Mouse (Mus musculus) midbrain, embryonic 13.5 days (tissue): Measurements from ENCODE around the gene Coa5. TPM values are rescaled to one million over a fixed set of nuclear protein-coding genes. Genes with fewer than 3 reads are reported as not detected.
A peak's percentile ranks its signal among the peaks of the same experiment; 100 is the strongest.

ENCODE experiments used
- ATAC-seq: fragments of 200-750 bp; cut with Nextera tagmentation; 2 replicates; pipeline ENCODE4 v1.8.0; 2017; ENCODE audit warnings: mild to moderate bottlenecking, moderate TSS enrichment, moderate library complexity
- H3K27ac ChIP-seq: fragments of 300-500 bp; sonication (generic); 2 replicates; pipeline ENCODE4 v1.5.1; 2015; ENCODE audit warnings: inconsistent platforms, mild to moderate bottlenecking, moderate library complexity
- H3K27me3 ChIP-seq: fragments of 300-500 bp; sonication (generic); 2 replicates; pipeline ENCODE4 v1.6.1; 2015; ENCODE audit warnings: mild to moderate bottlenecking, inconsistent platforms
- H3K36me3 ChIP-seq: fragments of 300-500 bp; sonication (generic); 2 replicates; pipeline ENCODE4 v1.6.1; 2015; ENCODE audit warnings: mild to moderate bottlenecking, inconsistent platforms
- H3K4me1 ChIP-seq: fragments of 300-500 bp; sonication (generic); replicated peaks from 2 replicates; pipeline ENCODE4 v1.6.1; 2015; ENCODE audit warnings: inconsistent platforms
- H3K4me2 ChIP-seq: fragments of 300-500 bp; sonication (generic); replicated peaks from 2 replicates; pipeline ENCODE4 v1.6.1; 2015; ENCODE audit warnings: moderate library complexity, mild to moderate bottlenecking, inconsistent platforms
- H3K4me3 ChIP-seq: fragments of 300-500 bp; sonication (generic); replicated peaks from 2 replicates; pipeline ENCODE4 v1.5.1; 2015; ENCODE audit warnings: mild to moderate bottlenecking, inconsistent platforms
- H3K9ac ChIP-seq: fragments of 300-500 bp; sonication (generic); replicated peaks from 2 replicates; pipeline ENCODE4 v1.6.1; 2015; ENCODE audit warnings: mild to moderate bottlenecking, inconsistent platforms
- H3K9me3 ChIP-seq: fragments of 300-500 bp; sonication (generic); 2 replicates; pipeline ENCODE4 v1.6.1; 2016; ENCODE audit warnings: mild to moderate bottlenecking, inconsistent platforms
- WGBS: fragments of 180-500 bp; shearing (Covaris S2); methylation state at CpG from one replicate; pipeline ENCODE4 v1.1.7; 2015; 5-methylcytosine and 5-hydroxymethylcytosine counted together
- polyA plus RNA-seq: library from polyadenylated mRNA; unstranded; fragments of >200 nt; fragmentation: Nextera tagmentation; extraction: Ambion mirVana; gene quantifications from 2 replicates; pipeline ENCODE4 v1.2.1, GENCODE M21; 2015

The Coa5 gene
- 52.8 and 54.4 TPM in 2 replicates for polyA plus RNA-seq

DNA sequence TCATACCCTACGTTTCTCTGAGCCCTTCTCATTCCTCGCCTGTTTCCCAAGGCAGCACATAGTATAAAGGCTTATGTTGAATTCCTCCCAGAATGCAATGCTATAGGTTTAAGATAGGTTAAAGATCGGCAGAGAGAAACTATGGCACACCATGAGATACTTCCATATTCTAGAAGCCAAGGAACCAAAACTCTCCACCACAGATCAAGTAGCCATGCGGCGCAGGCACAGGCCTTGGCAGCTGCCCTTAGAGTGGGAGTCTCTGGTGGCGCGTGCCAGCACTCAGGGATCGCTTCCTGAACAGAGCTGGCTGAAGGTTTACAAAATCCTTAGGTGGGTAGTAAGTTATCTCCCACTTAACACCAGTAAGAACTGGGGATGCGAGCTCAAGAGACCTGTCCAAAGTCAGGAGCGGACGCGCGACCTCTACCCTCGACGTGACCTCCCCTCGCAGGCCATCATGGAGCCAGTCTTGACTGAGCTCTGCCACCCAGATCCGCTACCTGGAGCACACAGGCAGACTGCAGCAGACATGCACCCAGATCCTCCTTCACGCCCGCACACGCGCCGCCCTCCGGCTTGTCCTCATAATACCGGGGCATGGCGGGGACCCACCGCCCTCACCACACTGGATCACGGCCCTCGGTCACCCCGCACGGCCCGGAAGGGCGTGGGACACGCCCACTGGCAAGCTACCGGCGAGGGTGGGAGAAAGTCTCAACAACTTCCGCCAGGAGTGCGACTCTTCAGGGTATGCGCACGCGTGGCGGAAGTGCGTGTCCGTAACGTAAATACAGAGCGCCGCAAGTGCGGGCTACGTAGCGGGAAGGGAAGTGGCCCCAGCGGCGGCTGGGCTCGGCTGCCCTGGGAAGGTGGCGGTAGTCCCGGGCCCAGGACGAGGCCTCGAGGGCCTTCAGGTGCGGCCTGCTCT, at the start of gene Coa5, which contains the start of gene Unc50:
Gene Coa5 (minus strand): TSS at position 738 of the 931 bp plus-strand sequence.
Gene Unc50 (plus strand): TSS at position 774 of the 931 bp plus-strand sequence.
- H3K4me3 ChIP-seq, result peak within 1 kb of the TSS; percentile 85
- H3K36me3 ChIP-seq, result peaks cover 44% of the 10 kb centered on the region
- no peaks in the 10 kb centered on the region for H3K27me3 ChIP-seq
- peak within 1 kb of the TSS; percentile 89 for H3K4me2 ChIP-seq
- H3K27ac ChIP-seq, result peak within 1 kb of the TSS; percentile 57
- ATAC-seq, result peak; percentile 99
- no peaks in the 10 kb centered on the region for H3K9me3 ChIP-seq
- WGBS, result 3% methylated on average over 57 of the region's 57 CpGs
- H3K9ac ChIP-seq, result peak within 1 kb of the TSS; percentile 84
- H3K4me1 ChIP-seq, result peaks cover 37% of the 10 kb centered on the region

DNA sequence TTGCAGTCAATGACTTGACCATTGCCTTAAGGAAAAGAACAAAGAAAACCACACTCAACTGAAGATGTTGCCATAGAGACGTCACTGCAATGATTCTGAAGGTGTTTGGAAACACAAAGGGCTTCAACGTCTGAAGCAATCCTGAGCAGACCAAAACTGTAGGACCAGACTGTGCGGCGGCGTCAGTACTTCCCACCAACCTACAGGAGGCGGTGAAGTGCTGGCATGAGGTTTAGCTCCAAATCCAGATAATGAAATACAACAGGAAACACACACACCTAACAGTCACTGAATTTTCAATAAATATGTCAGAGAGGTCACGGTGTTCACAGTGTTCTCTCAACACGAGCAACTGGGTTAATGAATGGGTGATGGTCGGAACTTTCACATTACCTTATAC, 49.2 kb upstream of the Coa5 start:
- Histone ChIP-seq H3K27me3 (no peaks in the 10 kb centered on the region), H3K4me3 (no peak overlapping the region), H3K4me2 (no peak overlapping the region), H3K9ac (no peak overlapping the region), H3K36me3 (no peaks in the 10 kb centered on the region), H3K4me1 (no peaks in the 10 kb centered on the region), H3K27ac (no peak overlapping the region), H3K9me3 (no peaks in the 10 kb centered on the region)
- 71% methylated on average over 9 of the region's 9 CpGs for WGBS
- ATAC-seq, result no peak

DNA sequence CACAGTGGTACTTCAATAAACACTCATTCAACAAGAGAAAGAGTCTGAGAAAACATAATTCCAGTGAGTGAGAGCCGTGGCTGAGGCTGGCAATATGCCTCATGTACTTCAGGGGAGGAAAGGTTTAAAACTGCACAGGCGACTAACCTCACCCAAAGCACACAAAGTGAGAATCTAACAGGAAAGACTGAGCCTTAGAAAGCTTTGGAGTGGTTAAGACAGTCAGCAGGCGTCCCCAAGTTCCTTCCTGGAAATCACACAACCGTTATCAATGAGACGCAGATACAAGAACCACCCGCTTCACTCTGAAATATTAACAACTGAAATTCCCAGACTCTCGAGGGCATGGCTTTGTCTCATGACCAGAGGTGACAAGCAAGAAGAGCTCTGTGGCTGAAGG, 48.5 kb upstream of the Coa5 start:
- 79% methylated on average over 7 of the region's 7 CpGs for WGBS
- Histone ChIP-seq H3K27me3 (no peaks in the 10 kb centered on the region), H3K9me3 (no peaks in the 10 kb centered on the region), H3K9ac (no peak overlapping the region), H3K4me1 (no peaks in the 10 kb centered on the region), H3K4me2 (no peak overlapping the region), H3K4me3 (no peak overlapping the region), H3K27ac (no peak overlapping the region), H3K36me3 (no peaks in the 10 kb centered on the region)
- ATAC-seq, result no peak

DNA sequence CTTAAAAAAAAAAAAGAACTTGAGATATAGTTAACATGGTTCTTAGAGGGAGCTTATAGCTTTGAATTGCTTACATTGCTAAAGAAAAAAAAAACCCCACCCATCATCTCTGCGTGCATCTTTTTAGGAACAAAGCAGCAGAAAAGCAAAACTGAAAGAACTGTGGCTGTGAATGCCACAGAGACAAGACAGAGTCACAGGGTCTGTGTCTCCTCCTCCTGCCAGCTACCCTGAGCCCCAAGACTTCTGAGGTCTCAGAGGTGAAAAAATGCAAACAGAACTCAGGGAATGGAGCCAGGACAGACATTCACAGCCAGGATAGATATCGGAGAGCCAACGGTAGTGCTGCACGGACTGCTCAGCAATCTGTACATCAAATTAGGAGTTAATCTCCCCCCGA, 48.0 kb upstream of the Coa5 start:
- 80% methylated on average over 5 of the region's 5 CpGs for WGBS
- Histone ChIP-seq H3K4me3 (no peak overlapping the region), H3K4me2 (no peak overlapping the region), H3K27me3 (no peaks in the 10 kb centered on the region), H3K9me3 (no peaks in the 10 kb centered on the region), H3K27ac (no peak overlapping the region), H3K4me1 (no peaks in the 10 kb centered on the region), H3K36me3 (no peaks in the 10 kb centered on the region), H3K9ac (no peak overlapping the region)
- ATAC-seq, result no peak

DNA sequence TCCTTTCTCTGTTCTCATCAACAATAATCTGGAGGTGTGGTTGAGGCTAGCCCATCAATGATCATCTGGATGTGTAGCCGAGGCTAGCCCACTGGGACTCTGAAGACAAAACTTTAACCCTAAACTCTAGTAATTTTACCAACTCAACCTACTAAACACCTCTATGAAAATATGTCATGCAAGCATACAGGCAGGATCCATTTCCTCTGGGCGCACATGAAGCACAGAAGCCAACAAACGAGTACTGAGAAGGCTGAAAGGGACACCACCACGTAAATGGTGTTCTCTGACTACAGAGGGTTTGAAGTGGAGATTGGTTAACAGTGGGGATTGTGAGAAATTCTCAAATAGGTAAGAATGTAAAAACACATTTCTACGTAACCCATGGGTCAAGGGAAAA, 47.3 kb upstream of the Coa5 start:
- 95% methylated on average over 5 of the region's 5 CpGs for WGBS
- no peak for ATAC-seq
- H3K4me2 ChIP-seq, result no peak overlapping the region
- no peak overlapping the region for H3K9ac ChIP-seq
- no peak overlapping the region for H3K27ac ChIP-seq
- no peaks in the 10 kb centered on the region for H3K36me3 ChIP-seq
- no peaks in the 10 kb centered on the region for H3K9me3 ChIP-seq
- no peaks in the 10 kb centered on the region for H3K27me3 ChIP-seq
- H3K4me1 ChIP-seq, result no peaks in the 10 kb centered on the region
- H3K4me3 ChIP-seq, result no peak overlapping the region

- Histone ChIP-seq H3K9ac (no peak overlapping the region), H3K9me3 (no peaks in the 10 kb centered on the region), H3K4me3 (no peak overlapping the region), H3K27ac (no peak overlapping the region), H3K4me2 (no peak overlapping the region), H3K4me1 (no peaks in the 10 kb centered on the region), H3K36me3 (no peaks in the 10 kb centered on the region), H3K27me3 (no peaks in the 10 kb centered on the region)
- 96% methylated on average over 3 of the region's 3 CpGs for WGBS
- ATAC-seq, result no peak
Measured at GRCm38 (mm10) chr1:37475312-37475711, 45.4 kb upstream of the Coa5 start.

DNA sequence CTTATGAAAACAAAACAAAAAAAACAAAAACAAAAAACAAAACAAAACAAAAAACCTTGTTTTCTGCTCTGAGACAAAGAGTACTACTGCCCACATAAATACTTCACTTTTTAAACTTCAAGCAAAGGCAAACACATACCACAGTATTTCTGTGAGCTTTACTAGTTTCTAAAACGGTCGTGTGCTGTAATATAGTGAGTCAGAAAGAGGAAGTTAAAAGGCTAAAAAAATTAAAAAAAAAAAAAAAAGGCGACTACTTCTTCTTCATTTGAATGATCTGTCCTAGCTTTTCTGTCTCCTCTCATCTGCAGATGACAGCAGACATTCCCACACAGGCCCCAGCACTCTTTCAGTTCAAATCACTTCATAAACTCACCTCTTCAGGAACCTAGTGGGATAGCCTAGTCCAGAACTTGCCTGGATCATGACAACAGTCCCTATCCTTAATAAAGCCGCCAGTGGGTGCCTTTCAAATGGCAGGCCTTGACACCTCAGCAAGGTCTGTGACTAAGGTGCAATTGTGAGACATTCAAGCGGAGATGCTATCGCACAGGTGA, 44.8 kb upstream of the Coa5 start:
- Histone ChIP-seq H3K36me3 (no peaks in the 10 kb centered on the region), H3K4me1 (no peaks in the 10 kb centered on the region), H3K4me3 (no peak overlapping the region), H3K27ac (no peak overlapping the region), H3K9ac (no peak overlapping the region), H3K4me2 (no peak overlapping the region), H3K9me3 (no peaks in the 10 kb centered on the region), H3K27me3 (no peaks in the 10 kb centered on the region)
- WGBS, result 89% methylated on average over 6 of the region's 6 CpGs
- ATAC-seq, result no peak

- Histone ChIP-seq H3K27ac (no peak overlapping the region), H3K27me3 (no peaks in the 10 kb centered on the region), H3K9ac (no peak overlapping the region), H3K4me3 (no peak overlapping the region), H3K9me3 (no peaks in the 10 kb centered on the region), H3K4me2 (no peak overlapping the region), H3K36me3 (no peaks in the 10 kb centered on the region), H3K4me1 (no peaks in the 10 kb centered on the region)
- no peak for ATAC-seq
- WGBS, result 81% methylated on average over 8 of the region's 8 CpGs
Measured at GRCm38 (mm10) chr1:37474046-37474445, 44.1 kb upstream of the Coa5 start.

DNA sequence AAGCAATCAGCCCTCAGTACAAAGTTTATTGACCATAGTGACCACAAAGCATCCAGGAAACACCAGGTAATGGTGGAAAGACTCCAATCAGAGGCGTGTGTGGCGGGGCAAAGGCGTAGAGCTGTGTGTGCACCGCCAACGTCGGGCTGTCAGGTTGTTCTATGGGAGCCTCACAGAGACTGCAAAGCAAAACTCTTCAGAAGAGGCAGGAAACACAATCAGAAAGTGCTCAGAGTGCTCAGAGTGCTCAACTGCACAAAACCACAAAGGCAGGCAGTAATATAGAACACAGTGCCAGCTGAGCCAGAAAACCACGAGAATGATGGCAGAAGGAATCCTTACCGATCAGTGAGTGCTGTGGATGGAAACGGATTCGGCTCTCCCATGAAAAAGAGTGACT, 43.3 kb upstream of the Coa5 start:
- Histone ChIP-seq H3K4me1 (no peaks in the 10 kb centered on the region), H3K9me3 (no peaks in the 10 kb centered on the region), H3K9ac (no peak overlapping the region), H3K27me3 (no peaks in the 10 kb centered on the region), H3K36me3 (no peaks in the 10 kb centered on the region), H3K4me2 (no peak overlapping the region), H3K27ac (no peak overlapping the region), H3K4me3 (no peak overlapping the region)
- ATAC-seq, result no peak
- WGBS, result 92% methylated on average over 10 of the region's 10 CpGs

DNA sequence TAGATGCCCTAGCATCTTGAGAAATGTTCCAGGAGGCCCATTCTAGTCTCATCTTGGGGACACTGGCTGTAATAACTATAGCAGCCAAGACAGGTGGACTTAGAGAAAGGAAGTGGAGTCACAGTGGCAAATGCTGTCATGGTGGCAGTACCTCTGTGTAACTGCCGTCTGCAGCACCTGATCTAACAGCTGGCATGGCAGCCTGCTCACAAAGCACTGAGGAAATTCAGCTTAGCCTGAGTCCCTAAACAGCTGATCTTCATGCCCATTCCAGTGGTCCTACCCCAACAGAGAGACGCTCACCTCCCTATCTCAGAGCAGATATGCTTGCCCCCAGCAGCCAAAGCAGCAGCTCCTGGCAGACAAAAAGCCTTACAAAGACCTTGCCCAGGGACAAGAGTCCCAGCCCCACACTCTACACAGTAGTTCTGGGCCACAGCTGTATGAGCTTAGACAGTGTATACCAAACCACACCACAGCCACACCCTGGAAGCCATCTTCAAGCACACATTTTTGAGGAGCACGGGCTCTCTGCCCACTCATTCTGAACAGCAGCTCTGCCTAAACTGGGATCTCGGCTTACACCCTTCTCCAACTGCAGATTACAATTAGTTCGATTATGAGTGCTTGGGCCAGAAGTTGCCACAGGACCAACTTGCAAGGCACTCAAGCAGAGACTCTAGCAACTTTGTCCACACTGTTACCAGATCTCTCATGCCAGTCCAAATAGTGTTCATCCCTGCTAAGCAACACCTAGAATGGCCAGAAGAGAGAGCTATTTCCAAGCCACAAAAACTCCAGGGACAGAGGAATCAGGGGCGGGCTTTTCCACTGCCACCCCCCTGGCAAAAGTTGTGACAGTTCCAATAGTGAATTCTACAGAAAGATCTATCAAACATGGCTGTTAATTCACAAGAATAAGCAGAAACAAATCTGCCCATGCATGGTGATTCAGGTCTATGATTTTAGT, 41.6 kb upstream of the Coa5 start:
- no peak overlapping the region for H3K9ac ChIP-seq
- no peaks in the 10 kb centered on the region for H3K36me3 ChIP-seq
- H3K27me3 ChIP-seq, result no peaks in the 10 kb centered on the region
- ATAC-seq, result no peak
- no peaks in the 10 kb centered on the region for H3K9me3 ChIP-seq
- no peaks in the 10 kb centered on the region for H3K4me1 ChIP-seq
- H3K4me2 ChIP-seq, result no peak overlapping the region
- 84% methylated on average over 6 of the region's 6 CpGs for WGBS
- H3K27ac ChIP-seq, result no peak overlapping the region
- H3K4me3 ChIP-seq, result no peak overlapping the region

DNA sequence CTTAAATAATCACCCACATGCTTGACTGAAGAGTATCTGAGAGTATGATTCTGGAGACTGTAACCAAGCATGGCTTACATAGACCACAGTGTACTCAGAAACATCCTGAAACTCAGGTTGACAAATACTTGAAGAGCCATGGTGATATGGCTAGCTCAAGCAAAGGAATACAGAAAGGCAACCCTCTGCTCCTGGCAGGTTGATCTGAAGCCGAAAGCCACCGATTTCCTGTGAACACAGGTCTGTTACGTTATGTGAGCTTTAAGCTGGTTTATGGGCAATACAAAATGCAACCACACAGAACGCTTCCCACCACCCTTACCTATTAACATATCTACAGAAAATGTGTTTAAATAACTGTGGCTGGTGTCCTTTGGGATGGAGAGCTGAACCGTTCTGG, 39.1 kb upstream of the Coa5 start:
- Histone ChIP-seq H3K4me3 (no peak overlapping the region), H3K9me3 (no peaks in the 10 kb centered on the region), H3K9ac (no peak overlapping the region), H3K27ac (no peak overlapping the region), H3K27me3 (no peaks in the 10 kb centered on the region), H3K4me2 (no peak overlapping the region), H3K36me3 (no peaks in the 10 kb centered on the region), H3K4me1 (no peaks in the 10 kb centered on the region)
- no peak for ATAC-seq
- 94% methylated on average over 5 of the region's 5 CpGs for WGBS

- Histone ChIP-seq H3K4me3 (no peak overlapping the region), H3K36me3 (no peaks in the 10 kb centered on the region), H3K9ac (no peak overlapping the region), H3K9me3 (no peaks in the 10 kb centered on the region), H3K27ac (no peak overlapping the region), H3K4me1 (no peaks in the 10 kb centered on the region), H3K4me2 (no peak overlapping the region), H3K27me3 (no peaks in the 10 kb centered on the region)
- WGBS, result 84% methylated on average over 4 of the region's 4 CpGs
- ATAC-seq, result no peak
Measured at GRCm38 (mm10) chr1:37467806-37468205, 37.9 kb upstream of the Coa5 start.
